Mouse (Mus musculus): ENCODE data around the gene Olfr968. TPM values are rescaled to one million over a fixed set of nuclear protein-coding genes. Genes with fewer than 3 reads are reported as not detected.

Gene Olfr968
- polyA plus RNA-seq (2012; ENCODE audit: insufficient read depth, low replicate concordance) = 0.09 TPM in 1 of 2 replicates, not detected in the other

- Histone ChIP-seq H3K4me1 (no peaks in the 10 kb centered on the region), H3K36me3 (replicated peaks; ENCODE audit: low read length) (no peaks in the 10 kb centered on the region), H3K4me3 (replicated peaks) (no peak within 1 kb of the TSS), H3K9me3 (0 out of 2 replicates have a peak, but pooled peaks cover 3% of the 10 kb centered on the region), H3K27me3 (replicated peaks) (no peaks in the 10 kb centered on the region)
- TF ChIP-seq FLI1 (IDR thresholded peaks at IDR 0.05; ENCODE audit: low read length) (no peak), GATA1 (IDR thresholded peaks at IDR 0.05; ENCODE audit: borderline replicate concordance, low read length) (no peak)
Measured at GRCm38 (mm10) chr9:39783153-39783552, at the start of gene Olfr968. TSS of gene Olfr968 (minus strand) at chr9:39783253.

- Histone ChIP-seq H3K4me1 (no peaks in the 10 kb centered on the region), H3K27me3 (replicated peaks) (no peaks in the 10 kb centered on the region), H3K4me3 (replicated peaks) (no peak within 1 kb of the TSS), H3K36me3 (replicated peaks; ENCODE audit: low read length) (no peaks in the 10 kb centered on the region), H3K9me3 (no peaks in the 10 kb centered on the region; the same call in 1 of the 2 replicates)
- TF ChIP-seq GATA1 (IDR thresholded peaks at IDR 0.05; ENCODE audit: borderline replicate concordance, low read length) (no peak), FLI1 (IDR thresholded peaks at IDR 0.05; ENCODE audit: low read length) (no peak)
Measured at GRCm38 (mm10) chr9:39808560-39808959, 25.5 kb upstream of the Olfr968 start, which contains the start of gene Olfr970. TSS of gene Olfr970 (plus strand) at chr9:39808860.

GRCm38 (mm10) chr9:39790558-39790957 is 7.5 kb upstream of the Olfr968 start, which contains the start of gene Olfr969:
TSS of gene Olfr969 (plus strand) at chr9:39790945.
- Histone ChIP-seq H3K4me3 (replicated peaks) (no peak within 1 kb of the TSS), H3K9me3 (0 out of 2 replicates have a peak, but pooled peaks cover under 1% of the 10 kb centered on the region), H3K4me1 (no peaks in the 10 kb centered on the region), H3K36me3 (replicated peaks; ENCODE audit: low read length) (no peaks in the 10 kb centered on the region), H3K27me3 (replicated peaks) (no peaks in the 10 kb centered on the region)
- TF ChIP-seq GATA1 (IDR thresholded peaks at IDR 0.05; ENCODE audit: borderline replicate concordance, low read length) = no peak
- TF ChIP-seq FLI1 (IDR thresholded peaks at IDR 0.05; ENCODE audit: low read length) = no peak

GRCm38 (mm10) chr9:39746428-39746827 is 36.6 kb downstream of the Olfr968 start:
- no peak for TF ChIP-seq GATA1 (IDR thresholded peaks at IDR 0.05; ENCODE audit: borderline replicate concordance, low read length)
- no peak for TF ChIP-seq FLI1 (IDR thresholded peaks at IDR 0.05; ENCODE audit: low read length)
- no peaks in the 10 kb centered on the region for H3K9me3 ChIP-seq
- no peaks in the 10 kb centered on the region for H3K27me3 ChIP-seq (replicated peaks)
- H3K4me3 ChIP-seq (replicated peaks) = no peak overlapping the region
- no peaks in the 10 kb centered on the region for H3K4me1 ChIP-seq
- H3K36me3 ChIP-seq (replicated peaks; ENCODE audit: low read length) = no peaks in the 10 kb centered on the region

- no peaks in the 10 kb centered on the region for H3K4me1 ChIP-seq
- H3K4me3 ChIP-seq (replicated peaks) = no peak within 1 kb of the TSS
- H3K27me3 ChIP-seq (replicated peaks) = no peaks in the 10 kb centered on the region
- TF ChIP-seq FLI1 (IDR thresholded peaks at IDR 0.05; ENCODE audit: low read length) (no peak), GATA1 (IDR thresholded peaks at IDR 0.05; ENCODE audit: borderline replicate concordance, low read length) (no peak)
- H3K9me3 ChIP-seq = no peaks in the 10 kb centered on the region
- no peaks in the 10 kb centered on the region for H3K36me3 ChIP-seq (replicated peaks; ENCODE audit: low read length)
Measured at GRCm38 (mm10) chr9:39745949-39746348, 37.1 kb downstream of the Olfr968 start, which contains the start of gene Olfr967. TSS of gene Olfr967 (plus strand) at chr9:39746249.

- H3K27me3 ChIP-seq (replicated peaks) = no peaks in the 10 kb centered on the region
- H3K36me3 ChIP-seq (replicated peaks; ENCODE audit: low read length) = no peaks in the 10 kb centered on the region
- no peak overlapping the region for H3K4me3 ChIP-seq (replicated peaks)
- TF ChIP-seq FLI1 (IDR thresholded peaks at IDR 0.05; ENCODE audit: low read length) (no peak), GATA1 (IDR thresholded peaks at IDR 0.05; ENCODE audit: borderline replicate concordance, low read length) (no peak)
- no peaks in the 10 kb centered on the region for H3K4me1 ChIP-seq
- H3K9me3 ChIP-seq = no peaks in the 10 kb centered on the region
Measured at GRCm38 (mm10) chr9:39740741-39741140, 42.3 kb downstream of the Olfr968 start.

- Histone ChIP-seq H3K9me3 (no peaks in the 10 kb centered on the region), H3K27me3 (replicated peaks) (no peaks in the 10 kb centered on the region), H3K4me3 (replicated peaks) (no peak within 1 kb of the TSS), H3K36me3 (replicated peaks; ENCODE audit: low read length) (no peaks in the 10 kb centered on the region), H3K4me1 (no peaks in the 10 kb centered on the region)
- no peak for TF ChIP-seq FLI1 (IDR thresholded peaks at IDR 0.05; ENCODE audit: low read length)
- no peak for TF ChIP-seq GATA1 (IDR thresholded peaks at IDR 0.05; ENCODE audit: borderline replicate concordance, low read length)
Measured at GRCm38 (mm10) chr9:39730678-39731077, 52.4 kb downstream of the Olfr968 start, which contains the start of gene Olfr150. TSS of gene Olfr150 (plus strand) at chr9:39730978.

Other genes with a start within 250 kb of the Olfr968 start
- not detected in 2 replicates for gene Olfr958, start 229.2 kb downstream of the Olfr968 start, polyA plus RNA-seq (2012; ENCODE audit: insufficient read depth, low replicate concordance)
- gene Olfr959, start 207.7 kb downstream of the Olfr968 start, polyA plus RNA-seq (2012; ENCODE audit: insufficient read depth, low replicate concordance) = not detected in 2 replicates
- gene AW551984, start 178.8 kb downstream of the Olfr968 start, polyA plus RNA-seq (2012; ENCODE audit: insufficient read depth, low replicate concordance) = 0.17 TPM in 1 of 2 replicates, not detected in the other
- gene Olfr148, start 172.6 kb downstream of the Olfr968 start, polyA plus RNA-seq (2012; ENCODE audit: insufficient read depth, low replicate concordance) = not detected in 2 replicates
- not detected in 2 replicates for gene Olfr960, start 161.9 kb downstream of the Olfr968 start, polyA plus RNA-seq (2012; ENCODE audit: insufficient read depth, low replicate concordance)
- not detected in 2 replicates for gene Olfr961, start 138.2 kb downstream of the Olfr968 start, polyA plus RNA-seq (2012; ENCODE audit: insufficient read depth, low replicate concordance)
- gene Olfr963, start 116.0 kb downstream of the Olfr968 start, polyA plus RNA-seq (2012; ENCODE audit: insufficient read depth, low replicate concordance) = not detected in 2 replicates
- gene Olfr149, start 76.1 kb downstream of the Olfr968 start, polyA plus RNA-seq (2012; ENCODE audit: insufficient read depth, low replicate concordance) = not detected in 2 replicates
- gene Olfr965, start 71.9 kb downstream of the Olfr968 start, polyA plus RNA-seq (2012; ENCODE audit: insufficient read depth, low replicate concordance) = not detected in 2 replicates
- not detected in 2 replicates for gene Olfr150, start 52.3 kb downstream of the Olfr968 start, polyA plus RNA-seq (2012; ENCODE audit: insufficient read depth, low replicate concordance)
- not detected in 2 replicates for gene Olfr967, start 37.0 kb downstream of the Olfr968 start, polyA plus RNA-seq (2012; ENCODE audit: insufficient read depth, low replicate concordance)
- not detected in 2 replicates for gene Olfr969, start 7.7 kb upstream of the Olfr968 start, polyA plus RNA-seq (2012; ENCODE audit: insufficient read depth, low replicate concordance)
- not detected in 2 replicates for gene Olfr970, start 25.6 kb upstream of the Olfr968 start, polyA plus RNA-seq (2012; ENCODE audit: insufficient read depth, low replicate concordance)
- gene Olfr971, start 53.6 kb upstream of the Olfr968 start, polyA plus RNA-seq (2012; ENCODE audit: insufficient read depth, low replicate concordance) = not detected in 2 replicates
- not detected in 2 replicates for gene Olfr972, start 83.2 kb upstream of the Olfr968 start, polyA plus RNA-seq (2012; ENCODE audit: insufficient read depth, low replicate concordance)
- gene Olfr229, start 124.1 kb upstream of the Olfr968 start, polyA plus RNA-seq (2012; ENCODE audit: insufficient read depth, low replicate concordance) = not detected in 2 replicates
- gene Olfr974, start 154.2 kb upstream of the Olfr968 start, polyA plus RNA-seq (2012; ENCODE audit: insufficient read depth, low replicate concordance) = not detected in 2 replicates
- gene Olfr975, start 168.8 kb upstream of the Olfr968 start, polyA plus RNA-seq (2012; ENCODE audit: insufficient read depth, low replicate concordance) = not detected in 2 replicates
- gene Olfr976, start 177.9 kb upstream of the Olfr968 start, polyA plus RNA-seq (2012; ENCODE audit: insufficient read depth, low replicate concordance) = not detected in 2 replicates
- not detected in 2 replicates for gene Olfr978, start 208.9 kb upstream of the Olfr968 start, polyA plus RNA-seq (2012; ENCODE audit: insufficient read depth, low replicate concordance)
- gene Olfr979, start 220.2 kb upstream of the Olfr968 start, polyA plus RNA-seq (2012; ENCODE audit: insufficient read depth, low replicate concordance) = not detected in 2 replicates
- not detected in 2 replicates for gene Olfr980, start 226.3 kb upstream of the Olfr968 start, polyA plus RNA-seq (2012; ENCODE audit: insufficient read depth, low replicate concordance)
- gene Olfr981, start 238.2 kb upstream of the Olfr968 start, polyA plus RNA-seq (2012; ENCODE audit: insufficient read depth, low replicate concordance) = 0.39 TPM in 1 of 2 replicates, not detected in the other

All from megakaryocyte, embryonic 14.5 days (primary cell).